Mouse (Mus musculus) liver, embryonic 18 days (tissue): ENCODE measurements around the gene Olfr837. TPM values are rescaled to one million over a fixed set of nuclear protein-coding genes. Genes with fewer than 3 reads are reported as not detected.

Experiments
- polyA plus RNA-seq: library from polyadenylated mRNA; depleted of rRNA; stranded (reverse); fragments of >200 nt; gene quantifications from 2 replicates; pipeline ENCODE4 v1.2.3, GENCODE M21; 2012; rRNA removed

Gene Olfr837
- not detected in 2 replicates for polyA plus RNA-seq

GRCm38 (mm10) chr9:19136017-19136416 lies at the start of gene Olfr837:
Gene Olfr837 (plus strand): TSS chr9:19136317.

GRCm38 (mm10) chr9:19120082-19120481 lies 16.0 kb upstream of the Olfr837 start, which contains the start of gene Olfr836:
Gene Olfr836 (plus strand): TSS chr9:19120382.

GRCm38 (mm10) chr9:19177212-19177611 lies 41.1 kb downstream of the Olfr837 start, which contains the start of gene Olfr839-ps1:
Gene Olfr839-ps1 (minus strand): TSS chr9:19177312.

Other genes starting within 250 kb of the Olfr837 start
- gene Olfr832, start 199.2 kb upstream of the Olfr837 start, polyA plus RNA-seq, result not detected in 2 replicates
- not detected in 2 replicates for gene Olfr834, start 148.3 kb upstream of the Olfr837 start, polyA plus RNA-seq
- gene Olfr835, start 103.6 kb upstream of the Olfr837 start, polyA plus RNA-seq, result not detected in 2 replicates
- gene Olfr836, start 15.9 kb upstream of the Olfr837 start, polyA plus RNA-seq, result not detected in 2 replicates
- gene Olfr839-ps1, start 41.0 kb downstream of the Olfr837 start, polyA plus RNA-seq, result not detected in 2 replicates
- gene Olfr843, start 115.7 kb downstream of the Olfr837 start, polyA plus RNA-seq, result not detected in 2 replicates
- not detected in 2 replicates for gene Olfr844, start 180.0 kb downstream of the Olfr837 start, polyA plus RNA-seq
- not detected in 2 replicates for gene Olfr845, start 200.1 kb downstream of the Olfr837 start, polyA plus RNA-seq
- not detected in 2 replicates for gene Olfr846, start 227.7 kb downstream of the Olfr837 start, polyA plus RNA-seq
- gene Olfr847, start 242.4 kb downstream of the Olfr837 start, polyA plus RNA-seq, result not detected in 2 replicates